Mouse (Mus musculus) megakaryocyte, embryonic 14.5 days (primary cell): ENCODE measurements around the gene Unc119b. TPM values are rescaled to one million over a fixed set of nuclear protein-coding genes. Genes with fewer than 3 reads are reported as not detected.
"Not testable (repeated sequence)": the region's sequence is repeated elsewhere in the genome, so short reads cannot be mapped to it uniquely, and the experiment has no call there.

Experiments used
- H3K27me3 ChIP-seq: replicated peaks from 2 replicates; pipeline ENCODE3; 2012; ENCODE audit warnings: inconsistent platforms
- H3K36me3 ChIP-seq: replicated peaks from 2 replicates; pipeline ENCODE3; 2012; ENCODE audit warnings: low read length, inconsistent platforms, mixed read lengths
- H3K4me1 ChIP-seq: 2 replicates; pipeline ENCODE4 v1.6.1; 2012; ENCODE audit warnings: inconsistent platforms
- H3K4me3 ChIP-seq: replicated peaks from 2 replicates; pipeline ENCODE3; 2012; ENCODE audit warnings: moderate library complexity, mild to moderate bottlenecking, inconsistent platforms
- H3K9me3 ChIP-seq: 2 replicates; pipeline ENCODE4 v1.6.1; 2012; ENCODE audit warnings: inconsistent platforms
- FLI1 ChIP-seq: IDR thresholded peaks from 2 replicates; pipeline ENCODE4 v1.6.1; 2012; ENCODE audit warnings: low read length, inconsistent platforms, mixed read lengths
- GATA1 ChIP-seq: IDR thresholded peaks from 3 replicates; pipeline ENCODE4 v1.6.1; 2012; ENCODE audit warnings: mixed read lengths, low read length, inconsistent platforms, borderline replicate concordance
- polyA plus RNA-seq: library from polyadenylated mRNA; stranded (reverse); fragments of >175 nt; gene quantifications from 2 replicates; pipeline ENCODE4 v1.2.3, GENCODE M21; 2012; ENCODE audit warnings: low replicate concordance; ENCODE audit not compliant: insufficient read depth

Gene Unc119b
- polyA plus RNA-seq, 1 experiment: 25.4 TPM

GRCm38 (mm10) chr5:115116426-115116825, 18.3 kb downstream of the Unc119b start:
- H3K27me3 ChIP-seq: no peaks in the 10 kb centered on the region
- H3K9me3 ChIP-seq: no peaks in the 10 kb centered on the region
- no peak for TF ChIP-seq GATA1
- no peak for TF ChIP-seq FLI1
- peaks cover 30% of the 10 kb centered on the region for H3K4me1 ChIP-seq
- no peak overlapping the region for H3K4me3 ChIP-seq
- peaks cover 57% of the 10 kb centered on the region for H3K36me3 ChIP-seq

- H3K36me3 ChIP-seq: peaks cover 76% of the 10 kb centered on the region
- no peaks in the 10 kb centered on the region for H3K9me3 ChIP-seq
- H3K27me3 ChIP-seq: no peaks in the 10 kb centered on the region
- TF ChIP-seq FLI1: no peak
- H3K4me1 ChIP-seq: peaks cover 28% of the 10 kb centered on the region
- no peak overlapping the region for H3K4me3 ChIP-seq
These were observed 20.3 kb downstream of the Unc119b start for GRCm38 (mm10) chr5:115114501-115114900.

GRCm38 (mm10) chr5:115113244-115113643, 21.5 kb downstream of the Unc119b start:
- Histone ChIP-seq H3K4me1 (peaks cover 21% of the 10 kb centered on the region), H3K9me3 (no peaks in the 10 kb centered on the region), H3K36me3 (peaks cover 82% of the 10 kb centered on the region), H3K4me3 (no peak overlapping the region), H3K27me3 (no peaks in the 10 kb centered on the region)
- TF ChIP-seq FLI1: no peak
- TF ChIP-seq GATA1: no peak

- no peak overlapping the region for H3K4me3 ChIP-seq
- no peaks in the 10 kb centered on the region for H3K9me3 ChIP-seq
- no peaks in the 10 kb centered on the region for H3K27me3 ChIP-seq
- TF ChIP-seq FLI1 (no peak), GATA1 (no peak)
- H3K4me1 ChIP-seq: peaks cover 7% of the 10 kb centered on the region
- H3K36me3 ChIP-seq: peaks cover 77% of the 10 kb centered on the region
These were observed 23.6 kb downstream of the Unc119b start for GRCm38 (mm10) chr5:115111156-115111555.

GRCm38 (mm10) chr5:115103253-115103652, 31.5 kb downstream of the Unc119b start:
- H3K36me3 ChIP-seq: peaks cover 70% of the 10 kb centered on the region

GRCm38 (mm10) chr5:115102231-115102630, 32.5 kb downstream of the Unc119b start:
- H3K36me3 ChIP-seq: peaks cover 73% of the 10 kb centered on the region

More at GRCm38 (mm10) chr5:115103253-115103652, 31.5 kb downstream of the Unc119b start:
- H3K4me3 ChIP-seq, H3K9me3 ChIP-seq, H3K27me3 ChIP-seq: not testable (repeated sequence)
- H3K4me1 ChIP-seq: peaks cover 20% of the 10 kb centered on the region

GRCm38 (mm10) chr5:115100473-115100872, 34.3 kb downstream of the Unc119b start:
- Histone ChIP-seq H3K4me1 (peaks cover 32% of the 10 kb centered on the region), H3K9me3 (no peaks in the 10 kb centered on the region), H3K4me3 (no peak overlapping the region), H3K36me3 (peaks cover 86% of the 10 kb centered on the region), H3K27me3 (no peaks in the 10 kb centered on the region)
- TF ChIP-seq GATA1 (no peak), FLI1 (no peak)

More at GRCm38 (mm10) chr5:115102231-115102630, 32.5 kb downstream of the Unc119b start:
- no peaks in the 10 kb centered on the region for H3K27me3 ChIP-seq
- TF ChIP-seq FLI1 (no peak), GATA1 (no peak)
- peaks cover 20% of the 10 kb centered on the region for H3K4me1 ChIP-seq
- no peak overlapping the region for H3K4me3 ChIP-seq
- no peaks in the 10 kb centered on the region for H3K9me3 ChIP-seq

GRCm38 (mm10) chr5:115099991-115100390, 34.8 kb downstream of the Unc119b start:
- peaks cover 91% of the 10 kb centered on the region for H3K36me3 ChIP-seq
- H3K4me1 ChIP-seq: peaks cover 37% of the 10 kb centered on the region
- H3K9me3 ChIP-seq: no peaks in the 10 kb centered on the region
- TF ChIP-seq FLI1: no peak
- no peak for TF ChIP-seq GATA1
- H3K27me3 ChIP-seq: no peaks in the 10 kb centered on the region
- no peak overlapping the region for H3K4me3 ChIP-seq

- TF ChIP-seq FLI1: no peak
- no peak for TF ChIP-seq GATA1
- no peaks in the 10 kb centered on the region for H3K27me3 ChIP-seq
- H3K9me3 ChIP-seq: no peaks in the 10 kb centered on the region
- H3K36me3 ChIP-seq: peaks cover 95% of the 10 kb centered on the region
- no peak overlapping the region for H3K4me3 ChIP-seq
- H3K4me1 ChIP-seq: peaks cover 41% of the 10 kb centered on the region
These were observed 35.2 kb downstream of the Unc119b start for GRCm38 (mm10) chr5:115099530-115099929.

- no peak within 1 kb of the TSS for H3K4me3 ChIP-seq
- peaks cover 96% of the 10 kb centered on the region for H3K36me3 ChIP-seq
- H3K9me3 ChIP-seq: no peaks in the 10 kb centered on the region
- no peaks in the 10 kb centered on the region for H3K27me3 ChIP-seq
- TF ChIP-seq GATA1 (no peak), FLI1 (no peak)
- peaks cover 55% of the 10 kb centered on the region for H3K4me1 ChIP-seq
These were observed 36.6 kb downstream of the Unc119b start, which contains the start of gene Gm10401 for GRCm38 (mm10) chr5:115098195-115098594. Gene Gm10401, minus strand, starts transcription at chr5:115098295.

GRCm38 (mm10) chr5:115091776-115092175, 43.0 kb downstream of the Unc119b start:
- no peak overlapping the region for H3K4me3 ChIP-seq
- no peak for TF ChIP-seq GATA1
- TF ChIP-seq FLI1: no peak
- no peaks in the 10 kb centered on the region for H3K27me3 ChIP-seq
- H3K4me1 ChIP-seq: peaks cover 51% of the 10 kb centered on the region
- H3K9me3 ChIP-seq: no peaks in the 10 kb centered on the region
- H3K36me3 ChIP-seq: peaks cover 96% of the 10 kb centered on the region
